Mouse (Mus musculus): ENCODE data around the gene Wdcp.
"Not testable (repeated sequence)": the region's sequence is repeated elsewhere in the genome, so short reads cannot be mapped to it uniquely, and the experiment has no call there.

Wdcp gene

GRCm38 (mm10) chr12:4871260-4871659, 28.2 kb downstream of the Wdcp start:
- no peak for DNase-seq (ENCODE audit: low read depth)

- DNase-seq (ENCODE audit: low read depth): no peak
Measured at GRCm38 (mm10) chr12:4872273-4872672, 29.2 kb downstream of the Wdcp start.

DNA sequence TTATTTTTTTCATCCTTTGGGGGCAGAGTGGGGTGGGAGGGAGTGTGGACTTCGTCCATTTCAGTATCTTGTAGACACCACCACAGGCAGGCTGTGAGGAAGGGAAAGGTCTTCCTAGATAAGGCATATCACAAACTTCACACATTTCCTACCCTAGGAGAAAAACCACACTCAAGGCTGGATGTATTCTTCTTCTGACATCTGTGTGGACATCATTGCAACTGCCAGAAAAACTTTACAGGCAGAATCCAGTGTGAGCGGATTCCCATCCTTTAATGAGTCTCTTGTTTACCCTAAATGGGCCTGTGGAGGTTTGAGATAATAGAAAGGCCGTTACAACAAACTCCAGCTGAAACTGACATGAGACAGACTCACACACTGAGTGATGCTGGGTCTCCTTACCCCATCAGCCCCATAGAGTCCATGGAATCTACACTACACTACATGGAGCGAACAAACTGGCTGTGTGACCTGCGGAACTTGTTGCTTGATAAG, 29.9 kb downstream of the Wdcp start:
- DNase-seq (ENCODE audit: low read depth): no peak

DNA sequence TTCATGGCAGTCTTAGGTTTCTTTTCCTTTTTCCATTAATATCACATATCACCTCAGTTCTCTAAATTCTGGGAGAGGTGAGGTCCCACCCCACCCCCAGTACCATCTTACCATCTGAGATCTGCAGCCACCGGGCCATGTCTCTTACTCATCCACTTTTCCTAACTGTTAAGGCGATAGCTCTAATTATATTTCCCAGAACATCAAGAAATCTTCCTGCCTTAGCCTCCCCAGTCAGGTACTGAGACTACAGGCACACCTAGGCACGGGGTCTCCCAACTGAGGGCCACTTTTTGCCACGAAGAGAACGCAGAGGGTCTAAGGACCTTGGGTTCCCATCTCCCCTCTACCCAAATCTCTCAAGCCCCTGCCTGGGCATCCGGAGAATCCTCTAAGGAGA, 30.4 kb downstream of the Wdcp start:
- DNase-seq (ENCODE audit: low read depth): no peak

DNA sequence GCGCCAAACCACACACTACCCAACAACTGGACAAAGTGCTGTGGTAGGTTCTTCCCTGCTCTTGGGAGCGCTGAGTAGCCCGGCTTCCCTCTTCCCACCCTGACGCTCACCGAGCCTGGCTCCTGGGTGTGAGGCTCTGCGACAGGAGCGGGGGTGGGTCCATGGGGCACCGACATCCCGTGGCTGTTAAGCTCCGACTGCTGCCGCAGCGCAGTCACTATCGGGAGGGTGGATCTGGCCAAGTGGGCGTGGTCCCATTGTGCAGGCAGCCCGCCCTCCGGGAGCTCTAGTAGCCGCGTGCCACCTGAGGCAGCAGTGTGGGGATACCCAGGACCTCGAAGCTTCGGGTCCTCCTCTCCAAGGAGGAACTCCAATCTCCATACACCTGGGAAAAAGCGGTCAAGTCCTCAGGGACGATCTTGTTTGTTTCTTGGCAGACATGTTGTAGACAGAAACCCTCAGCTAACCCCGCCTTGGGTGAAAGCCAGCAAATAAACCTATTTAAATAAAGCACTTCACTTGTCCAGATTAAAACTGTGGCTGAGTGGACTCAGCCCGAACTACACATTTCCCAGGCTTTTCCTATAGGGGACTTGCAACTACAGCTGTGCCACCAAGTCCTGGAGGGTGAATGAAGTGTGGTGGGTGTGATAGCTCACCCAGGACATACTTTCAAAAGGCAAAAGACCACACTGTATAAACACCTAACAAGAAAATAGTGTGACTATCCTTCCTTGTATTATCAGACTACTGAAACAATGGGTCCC, 31.2 kb downstream of the Wdcp start, which contains the start of gene Mfsd2b:
Mfsd2b (minus strand) TSS at position 199 of the 767 bp plus-strand sequence.
- DNase-seq (ENCODE audit: low read depth): peak; percentile 78

- no peak for DNase-seq (ENCODE audit: low read depth)
Measured at GRCm38 (mm10) chr12:4875623-4876022, 32.5 kb downstream of the Wdcp start.

- DNase-seq (ENCODE audit: low read depth): no peak
Measured at GRCm38 (mm10) chr12:4878296-4878783, 35.2 kb downstream of the Wdcp start.

GRCm38 (mm10) chr12:4879048-4879447, 35.9 kb downstream of the Wdcp start:
- DNase-seq (ENCODE audit: low read depth): peak; percentile 44

GRCm38 (mm10) chr12:4882086-4882485, 39.0 kb downstream of the Wdcp start:
- DNase-seq (ENCODE audit: low read depth): no peak

DNA sequence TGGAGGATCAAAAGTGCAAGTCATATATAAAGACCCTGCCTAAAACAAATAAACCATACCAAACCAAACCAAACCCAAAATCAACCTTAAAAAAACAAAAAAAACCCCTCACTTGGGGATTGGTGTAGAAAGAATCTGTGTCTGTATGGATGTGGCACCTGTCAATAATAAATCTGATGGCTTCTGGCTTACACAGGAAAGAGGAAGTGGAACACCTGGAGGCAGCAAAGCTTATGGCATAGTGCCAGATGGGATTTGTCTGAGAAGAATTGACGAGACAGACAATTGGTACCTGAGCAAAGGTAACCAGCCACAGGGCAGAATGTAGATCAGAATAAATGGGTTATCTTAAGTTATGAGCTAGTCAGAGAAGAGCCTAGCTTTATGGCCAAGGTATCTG, 42.0 kb downstream of the Wdcp start:
- no peak for DNase-seq (ENCODE audit: low read depth)

DNA sequence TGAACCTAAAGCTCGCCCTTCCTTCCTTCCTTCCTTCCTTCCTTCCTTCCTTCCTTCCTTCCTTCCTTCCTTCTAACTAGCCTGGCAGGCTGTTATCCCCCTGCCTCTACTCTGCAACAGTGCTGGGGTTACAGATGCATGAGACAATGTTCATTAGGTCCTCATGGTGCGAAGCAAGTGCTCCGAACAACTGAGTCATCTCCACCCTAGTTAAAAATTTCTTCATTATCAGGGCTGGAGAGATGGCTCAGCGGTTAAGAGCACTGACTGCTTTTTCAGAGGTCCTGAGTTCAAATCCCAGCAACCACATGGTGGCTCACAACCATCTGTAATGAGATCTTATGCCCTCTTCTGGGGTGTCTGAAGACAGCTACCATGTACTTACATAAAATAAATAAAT, 43.5 kb downstream of the Wdcp start:
- not testable (repeated sequence) for DNase-seq (ENCODE audit: low read depth)

DNA sequence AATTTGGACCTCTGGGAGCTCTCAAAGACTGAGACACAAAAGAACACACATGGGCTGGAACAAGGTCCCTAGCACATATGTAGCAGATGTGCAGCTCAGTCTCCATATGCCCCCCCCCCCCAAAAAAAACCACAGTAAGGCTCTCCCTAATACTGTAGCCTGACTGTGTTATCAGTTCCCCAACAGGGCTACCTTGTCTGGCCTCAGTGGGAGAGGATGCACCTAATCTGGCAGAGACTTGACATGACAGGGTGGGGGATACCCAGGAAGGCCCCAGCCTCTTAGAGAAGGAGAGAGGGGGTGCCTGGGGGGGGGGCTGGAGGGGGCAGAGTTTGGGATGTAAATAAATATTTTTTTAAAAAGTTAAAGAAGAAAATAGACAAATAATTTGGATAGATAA, 45.6 kb downstream of the Wdcp start:
- no peak for DNase-seq (ENCODE audit: low read depth)

- no peak for DNase-seq (ENCODE audit: low read depth)
Measured at GRCm38 (mm10) chr12:4889251-4889650, 46.1 kb downstream of the Wdcp start.

- DNase-seq (ENCODE audit: low read depth): no peak
Measured at GRCm38 (mm10) chr12:4889891-4890290, 46.8 kb downstream of the Wdcp start.

- DNase-seq (ENCODE audit: low read depth): no peak
Measured at GRCm38 (mm10) chr12:4898024-4898423, 54.9 kb downstream of the Wdcp start.

DNA sequence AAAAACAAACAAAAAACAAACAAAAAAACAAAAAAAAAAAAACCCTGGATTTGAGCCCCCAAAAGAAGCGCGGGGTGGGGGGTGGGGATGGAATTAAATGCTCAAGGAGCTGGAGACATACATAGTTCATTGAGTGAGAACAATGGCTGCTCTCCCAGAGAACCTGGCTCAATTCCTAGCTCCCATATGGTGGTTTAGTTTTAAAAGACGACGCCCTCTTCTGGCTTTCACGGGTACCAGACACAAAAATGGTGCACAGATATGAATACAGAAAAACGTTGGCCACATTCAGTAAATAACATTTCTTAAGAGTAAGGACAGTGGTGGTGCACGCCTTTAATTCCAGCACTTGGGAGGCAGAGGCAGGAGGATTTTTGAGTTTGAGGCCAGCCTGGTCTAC, 62.8 kb downstream of the Wdcp start:
- peak; percentile 55 for DNase-seq (ENCODE audit: low read depth)

GRCm38 (mm10) chr12:4906476-4906875, 63.4 kb downstream of the Wdcp start:
- DNase-seq (ENCODE audit: low read depth): no peak

GRCm38 (mm10) chr12:4906951-4907906, 64.1 kb downstream of the Wdcp start, which contains the start of gene Ubxn2a:
Gene Ubxn2a, minus strand, starts transcription at chr12:4907705.
- DNase-seq (ENCODE audit: low read depth): peak; percentile 96

DNA sequence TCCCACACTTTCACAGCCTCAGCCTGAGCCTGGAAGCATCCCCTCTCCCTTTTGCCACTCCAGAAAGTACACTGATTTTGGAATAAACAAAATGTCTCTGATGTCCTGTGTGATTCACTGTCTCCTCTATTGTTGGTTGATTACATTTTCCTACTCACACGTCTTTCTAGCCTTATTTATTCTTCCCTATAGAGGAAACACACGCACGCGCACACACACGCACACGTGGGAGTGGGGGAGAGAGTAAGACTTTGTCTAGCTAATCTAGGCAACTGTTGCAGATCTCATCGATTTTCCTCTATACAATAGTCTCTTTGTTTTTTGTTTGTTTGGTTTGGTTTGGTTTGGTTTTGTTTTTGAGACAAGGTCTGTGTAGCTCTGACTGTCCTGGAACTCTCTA, 65.3 kb downstream of the Wdcp start:
- peak; percentile 26 for DNase-seq (ENCODE audit: low read depth)
